Mouse (Mus musculus) CH12F3 (cell line): ENCODE measurements around the gene Gm16381.
"Not testable (repeated sequence)": the region's sequence is repeated elsewhere in the genome, so short reads cannot be mapped to it uniquely, and the experiment has no call there.

Experiments
- in situ Hi-C: fragments of 300-500 bp; cut with MboI; formaldehyde crosslinking; loops from 2 replicates; pipeline ENCODE4 v1.14.3; 2020; ENCODE audit warnings: low sequenced_read_pairs

Gene Gm16381

GRCm38 (mm10) chr12:87644520-87644919, at the start of gene Gm16381:
Gene Gm16381 (minus strand): TSS chr12:87644620.
- in situ Hi-C loops, result not testable (repeated sequence)

GRCm38 (mm10) chr12:87652916-87653703, 8.7 kb upstream of the Gm16381 start:
- in situ Hi-C loops, result not testable (repeated sequence)

GRCm38 (mm10) chr12:87618569-87618968, 25.9 kb downstream of the Gm16381 start, which contains the start of gene Gm4027:
Gene Gm4027 (plus strand): TSS chr12:87618869.
- in situ Hi-C loops, result not testable (repeated sequence)

- in situ Hi-C loops, result not testable (repeated sequence)
Observed at GRCm38 (mm10) chr12:87602388-87602787, 42.0 kb downstream of the Gm16381 start, which contains the start of gene Oog1. Gene Oog1 (plus strand): TSS chr12:87602688.

GRCm38 (mm10) chr12:87601388-87601787, 43.0 kb downstream of the Gm16381 start:
- in situ Hi-C loops, result not testable (repeated sequence)
